Mouse (Mus musculus) midbrain, embryonic 10.5 days (tissue): ENCODE data around the gene Mthfd2. TPM values are rescaled to one million over a fixed set of nuclear protein-coding genes. Genes with fewer than 3 reads are reported as not detected.

Source experiments
- DNase-seq: peaks from one replicate; pipeline ENCODE4 v3.0.0-alpha.2; 2017; ENCODE audit warnings: low spot score
- H3K27ac ChIP-seq: fragments of 300-500 bp; sonication (generic); replicated peaks from 2 replicates; pipeline ENCODE4 v1.5.1; 2016; ENCODE audit warnings: mild to moderate bottlenecking
- H3K27me3 ChIP-seq: fragments of 300-500 bp; sonication (generic); 2 replicates; pipeline ENCODE4 v1.6.1; 2016; ENCODE audit warnings: low read depth, mild to moderate bottlenecking; ENCODE audit not compliant: poor library complexity, severe bottlenecking
- H3K36me3 ChIP-seq: fragments of 300-500 bp; sonication (generic); 2 replicates; pipeline ENCODE4 v1.6.1; 2016; ENCODE audit warnings: mild to moderate bottlenecking, moderate library complexity
- H3K4me1 ChIP-seq: fragments of 300-500 bp; sonication (generic); 2 replicates; pipeline ENCODE4 v1.6.1; 2016
- H3K4me3 ChIP-seq: fragments of 300-500 bp; sonication (generic); 2 replicates; pipeline ENCODE4 v1.5.1; 2016; ENCODE audit warnings: mild to moderate bottlenecking, moderate library complexity
- H3K9me3 ChIP-seq: fragments of 300-500 bp; sonication (generic); replicated peaks from 2 replicates; pipeline ENCODE4 v1.6.1; 2016; ENCODE audit warnings: mild to moderate bottlenecking
- WGBS: fragments of 180-500 bp; shearing (Covaris S2); methylation state at CpG from one replicate; pipeline ENCODE4 v1.1.7; 2016; 5-methylcytosine and 5-hydroxymethylcytosine counted together
- polyA plus RNA-seq: library from polyadenylated mRNA; unstranded; fragments of >200 nt; fragmentation: Nextera tagmentation; extraction: Ambion mirVana; gene quantifications from 2 replicates; pipeline ENCODE4 v1.2.1, GENCODE M21; 2016

Mthfd2 gene
- polyA plus RNA-seq, 1 experiment from 2014 or later, result 64.0 TPM

DNA sequence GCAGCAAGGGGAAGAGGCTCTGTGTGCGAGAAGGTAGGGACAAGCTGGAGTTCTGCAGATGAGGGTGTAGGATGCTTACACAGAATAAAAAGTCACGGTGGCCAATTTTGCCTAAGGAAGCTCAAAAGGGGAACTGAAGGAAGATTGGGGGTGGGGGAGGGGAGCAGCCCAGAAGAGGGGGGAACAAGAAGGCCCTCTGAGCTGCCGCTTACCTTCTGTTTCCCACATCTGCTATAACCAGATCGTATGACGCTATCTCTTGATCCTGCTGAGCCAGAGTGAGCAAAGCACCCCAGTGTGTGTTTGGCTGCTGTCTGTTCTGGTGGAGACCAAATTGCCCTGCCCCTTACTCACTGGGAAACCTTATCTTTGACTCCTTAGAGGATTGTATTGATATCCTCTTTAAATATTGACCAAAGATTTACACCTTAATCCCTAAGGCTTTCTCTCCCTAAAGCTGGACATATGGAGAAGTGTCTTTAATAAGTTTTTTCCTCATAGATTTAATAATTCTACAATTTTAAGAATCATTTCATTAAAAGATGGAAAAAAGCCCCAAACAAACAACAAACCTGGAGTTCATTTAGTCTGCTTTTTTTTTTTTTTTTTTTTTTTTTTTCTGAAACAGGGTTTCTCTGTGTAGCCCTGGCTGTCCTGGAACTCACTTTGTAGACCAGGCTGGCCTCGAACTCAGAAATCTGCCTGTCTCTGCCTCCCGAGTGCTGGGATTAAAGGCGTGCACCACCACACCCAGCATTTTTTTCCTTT, 1.9 kb downstream of the Mthfd2 start:
- peaks cover 5% of the 10 kb centered on the region for H3K36me3 ChIP-seq
- H3K4me3 ChIP-seq, result no peak overlapping the region
- H3K9me3 ChIP-seq, result no peaks in the 10 kb centered on the region
- 75% methylated on average over 8 of the region's 8 CpGs for WGBS
- peaks cover 22% of the 10 kb centered on the region for H3K4me1 ChIP-seq
- no peak for DNase-seq
- H3K27me3 ChIP-seq, result no peaks in the 10 kb centered on the region
- H3K27ac ChIP-seq, result no peak overlapping the region

DNA sequence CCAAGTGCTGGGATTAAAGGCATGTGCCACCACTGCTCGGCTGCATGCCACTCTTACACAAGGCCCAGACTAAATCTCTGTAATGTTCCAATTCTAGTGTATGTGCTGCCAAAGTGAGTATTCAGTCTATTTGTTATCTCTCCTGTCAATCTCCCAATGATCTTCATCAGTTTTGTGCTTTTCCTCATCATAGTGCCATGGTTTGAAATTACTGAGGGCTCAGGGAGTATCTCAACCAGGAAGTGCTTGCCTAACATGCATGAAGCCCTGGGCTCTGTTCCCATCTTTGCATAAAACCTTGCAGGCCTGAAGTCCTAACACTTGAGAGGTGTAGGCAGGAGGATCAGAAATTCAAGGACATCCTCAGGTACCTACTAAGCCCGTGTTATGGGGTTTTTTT, 2.9 kb downstream of the Mthfd2 start:
- H3K9me3 ChIP-seq, result no peaks in the 10 kb centered on the region
- H3K4me3 ChIP-seq, result no peak overlapping the region
- no peak for DNase-seq
- H3K4me1 ChIP-seq, result peaks cover 22% of the 10 kb centered on the region
- no peak overlapping the region for H3K27ac ChIP-seq
- no peaks in the 10 kb centered on the region for H3K27me3 ChIP-seq
- peaks cover under 1% of the 10 kb centered on the region; the same call in 1 of the 2 replicates for H3K36me3 ChIP-seq
- 66% methylated on average over 2 of the region's 2 CpGs for WGBS

DNA sequence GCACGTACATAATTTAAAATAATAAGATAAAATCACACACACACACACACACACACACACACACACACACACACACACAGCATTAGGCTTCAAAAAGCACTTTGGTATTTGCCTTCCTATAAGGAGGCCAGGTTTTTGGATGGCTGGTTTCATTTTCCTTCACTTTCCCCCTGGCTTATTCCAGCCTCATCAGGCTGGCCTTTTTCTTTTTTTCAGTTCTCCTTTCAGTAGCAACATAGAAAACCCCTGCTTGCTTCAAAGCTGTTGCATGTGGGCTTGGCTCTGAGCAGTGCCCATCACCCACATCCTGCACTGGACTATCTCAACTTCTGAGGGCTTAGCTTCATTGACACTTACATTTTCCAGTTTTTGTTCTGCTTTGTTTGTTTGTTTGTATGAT, 3.8 kb downstream of the Mthfd2 start:
- Histone ChIP-seq H3K36me3 (no peaks in the 10 kb centered on the region), H3K27me3 (no peaks in the 10 kb centered on the region), H3K9me3 (no peaks in the 10 kb centered on the region), H3K4me1 (peaks cover 20% of the 10 kb centered on the region), H3K27ac (no peak overlapping the region), H3K4me3 (no peak overlapping the region)
- no peak for DNase-seq
- WGBS, result 67% methylated on average over 1 of the region's 1 CpGs

DNA sequence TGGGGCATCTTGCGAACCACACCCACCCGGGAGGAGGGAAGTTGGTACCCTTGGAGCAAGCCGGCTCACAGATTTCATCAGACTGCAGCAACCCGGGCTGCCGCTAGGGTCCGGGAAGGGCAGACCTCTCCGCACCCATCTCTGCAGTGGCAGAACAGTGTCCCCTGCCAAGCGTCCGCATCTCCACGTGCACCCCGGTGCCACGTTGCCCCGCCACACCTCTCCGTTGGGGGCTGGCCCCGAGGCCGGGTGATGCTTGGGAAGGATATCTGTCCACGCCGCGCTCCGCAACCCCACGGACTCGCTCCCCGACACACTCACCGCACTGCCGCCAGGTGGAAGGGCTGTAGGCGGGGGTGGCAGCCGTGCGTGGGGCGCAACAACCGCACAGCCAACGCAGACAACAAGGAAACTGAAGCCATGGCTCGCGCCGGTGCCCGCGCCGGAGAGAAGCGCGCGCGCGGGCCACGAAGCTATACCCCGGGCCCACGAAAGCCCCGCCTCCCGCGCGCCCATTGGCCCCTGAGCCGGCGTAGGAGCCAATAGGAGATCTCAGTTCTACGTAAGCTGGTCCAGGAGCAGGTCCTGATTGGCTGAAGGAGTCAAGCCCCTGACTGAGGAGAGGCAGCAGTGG, 8.5 kb downstream of the Mthfd2 start:
- Histone ChIP-seq H3K36me3 (peaks cover 12% of the 10 kb centered on the region), H3K27me3 (no peaks in the 10 kb centered on the region), H3K4me3 (peak overlapping the region; percentile 99), H3K9me3 (no peaks in the 10 kb centered on the region), H3K4me1 (peaks cover 25% of the 10 kb centered on the region), H3K27ac (peak overlapping the region; percentile 96)
- WGBS, result under 1% methylated on average over 52 of the region's 52 CpGs
- peak; percentile 90 for DNase-seq

DNA sequence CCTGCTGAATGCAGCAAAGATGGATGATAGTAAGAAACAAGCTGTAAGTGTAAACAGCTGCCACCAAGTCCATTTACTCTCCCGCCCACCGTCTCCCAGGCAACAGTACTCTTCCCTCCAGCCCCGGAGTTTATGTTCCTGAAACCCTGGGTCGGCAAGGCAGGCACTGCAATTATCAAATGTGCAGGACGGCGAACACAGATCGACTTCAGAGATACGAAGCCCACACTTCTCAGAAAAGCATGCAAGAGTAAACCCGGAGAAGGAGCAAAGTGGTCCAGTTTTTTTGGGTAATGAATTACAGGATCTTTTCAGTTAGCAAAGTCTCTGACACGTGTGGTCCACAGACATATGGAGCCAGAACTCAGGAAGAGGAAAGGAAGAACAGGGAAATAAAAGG, 9.7 kb downstream of the Mthfd2 start:
- H3K4me3 ChIP-seq, result peak overlapping the region; percentile 99
- no peaks in the 10 kb centered on the region for H3K27me3 ChIP-seq
- peaks cover 24% of the 10 kb centered on the region for H3K36me3 ChIP-seq
- 0 out of 2 replicates have a peak overlapping the region, but pooled peaks have one; percentile 18 for H3K27ac ChIP-seq
- peak; percentile 52 for DNase-seq
- no peaks in the 10 kb centered on the region for H3K9me3 ChIP-seq
- H3K4me1 ChIP-seq, result peaks cover 25% of the 10 kb centered on the region
- WGBS, result 18% methylated on average over 10 of the region's 10 CpGs

DNA sequence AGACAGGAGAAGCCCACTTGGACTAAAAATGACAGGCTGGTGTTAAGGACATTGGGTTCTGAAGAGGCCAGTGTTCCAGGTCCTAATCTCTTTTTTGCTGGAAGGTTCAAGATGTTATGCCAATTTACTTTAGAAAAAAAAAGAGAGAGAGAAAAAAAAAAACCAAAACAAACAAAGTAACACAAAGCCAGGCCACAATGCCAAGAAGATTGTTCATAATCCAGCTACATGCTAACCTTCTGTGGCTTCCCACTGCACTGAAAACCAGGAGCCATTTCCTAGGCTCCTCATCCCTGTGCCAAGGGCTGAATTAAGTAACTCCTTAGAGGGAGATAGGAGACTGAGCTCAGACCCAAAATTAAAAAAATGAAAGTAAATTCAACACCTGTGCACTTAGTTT, 10.4 kb downstream of the Mthfd2 start:
- H3K4me3 ChIP-seq, result peak overlapping the region; percentile 99
- no peaks in the 10 kb centered on the region for H3K9me3 ChIP-seq
- no peak for DNase-seq
- no peak overlapping the region for H3K27ac ChIP-seq
- peaks cover 31% of the 10 kb centered on the region for H3K36me3 ChIP-seq
- no peaks in the 10 kb centered on the region for H3K27me3 ChIP-seq
- H3K4me1 ChIP-seq, result peaks cover 25% of the 10 kb centered on the region

DNA sequence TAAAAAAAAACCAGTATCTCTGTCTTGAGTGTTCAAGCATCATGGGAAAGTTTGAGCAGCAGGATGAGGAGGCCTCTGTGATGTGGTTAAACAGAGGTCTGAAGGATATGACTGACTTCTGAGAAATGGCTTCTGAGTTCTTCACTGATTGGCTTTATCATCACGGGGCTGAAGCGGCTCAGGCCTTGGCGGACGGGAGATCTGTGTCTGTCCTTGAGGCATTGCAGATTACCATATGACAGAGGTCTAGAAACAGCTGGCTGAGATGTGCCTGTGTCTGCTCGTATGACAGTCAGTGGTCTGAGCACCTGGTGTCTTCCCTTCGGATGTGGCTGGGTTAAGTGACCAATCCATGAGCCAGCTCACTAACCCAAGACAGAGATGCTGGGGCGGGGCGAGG, 13.2 kb downstream of the Mthfd2 start:
- Histone ChIP-seq H3K36me3 (peaks cover 59% of the 10 kb centered on the region), H3K27me3 (no peaks in the 10 kb centered on the region), H3K4me1 (peaks cover 25% of the 10 kb centered on the region), H3K27ac (no peak overlapping the region), H3K9me3 (no peaks in the 10 kb centered on the region), H3K4me3 (no peak overlapping the region)
- 91% methylated on average over 8 of the region's 8 CpGs for WGBS
- DNase-seq, result no peak

DNA sequence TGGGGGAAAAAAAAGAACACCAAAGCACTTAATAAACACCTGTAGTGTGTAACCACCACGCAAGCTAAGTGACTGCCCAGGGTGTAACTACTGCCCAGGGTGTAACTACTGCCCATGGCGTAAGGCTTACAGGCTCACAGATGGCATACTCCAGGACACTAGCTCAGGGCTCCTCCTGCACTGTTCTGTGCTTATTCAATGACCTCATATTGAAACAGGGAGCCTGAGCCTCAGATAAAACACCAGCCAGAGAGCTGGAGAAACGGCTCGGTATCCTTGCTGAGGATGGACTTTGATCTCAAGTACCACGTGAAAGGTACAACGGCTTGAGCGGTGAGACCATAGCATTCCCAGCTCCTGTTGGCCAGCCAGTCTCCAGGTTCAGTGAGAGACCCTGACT, 13.7 kb downstream of the Mthfd2 start:
- 94% methylated on average over 7 of the region's 7 CpGs for WGBS
- Histone ChIP-seq H3K36me3 (peaks cover 64% of the 10 kb centered on the region), H3K27ac (no peak overlapping the region), H3K27me3 (no peaks in the 10 kb centered on the region), H3K4me1 (peaks cover 24% of the 10 kb centered on the region), H3K4me3 (no peak overlapping the region), H3K9me3 (no peaks in the 10 kb centered on the region)
- no peak for DNase-seq

DNA sequence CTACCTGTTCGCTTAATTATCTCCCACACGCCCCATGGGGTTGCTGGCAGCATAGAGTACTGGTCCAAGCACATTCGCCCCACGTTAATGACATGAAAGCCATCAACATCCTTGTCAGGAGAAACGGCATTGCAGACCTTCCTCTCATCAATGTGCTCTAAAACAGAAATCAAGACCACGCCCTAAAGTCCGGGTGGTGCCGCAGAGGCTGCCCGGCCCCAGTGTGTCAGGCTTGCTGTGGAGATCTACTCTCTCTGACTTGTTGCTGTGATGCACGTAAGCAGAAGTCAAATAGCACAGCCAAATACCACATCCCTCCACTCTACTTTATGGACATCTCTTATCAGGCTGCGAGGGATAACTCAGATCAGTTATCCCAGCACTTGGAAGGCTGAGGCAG, 14.5 kb downstream of the Mthfd2 start:
- H3K36me3 ChIP-seq, result peaks cover 72% of the 10 kb centered on the region
- no peaks in the 10 kb centered on the region for H3K27me3 ChIP-seq
- H3K4me1 ChIP-seq, result peaks cover 15% of the 10 kb centered on the region
- H3K4me3 ChIP-seq, result no peak overlapping the region
- H3K27ac ChIP-seq, result no peak overlapping the region
- DNase-seq, result no peak
- H3K9me3 ChIP-seq, result no peaks in the 10 kb centered on the region
- WGBS, result 93% methylated on average over 11 of the region's 11 CpGs

DNA sequence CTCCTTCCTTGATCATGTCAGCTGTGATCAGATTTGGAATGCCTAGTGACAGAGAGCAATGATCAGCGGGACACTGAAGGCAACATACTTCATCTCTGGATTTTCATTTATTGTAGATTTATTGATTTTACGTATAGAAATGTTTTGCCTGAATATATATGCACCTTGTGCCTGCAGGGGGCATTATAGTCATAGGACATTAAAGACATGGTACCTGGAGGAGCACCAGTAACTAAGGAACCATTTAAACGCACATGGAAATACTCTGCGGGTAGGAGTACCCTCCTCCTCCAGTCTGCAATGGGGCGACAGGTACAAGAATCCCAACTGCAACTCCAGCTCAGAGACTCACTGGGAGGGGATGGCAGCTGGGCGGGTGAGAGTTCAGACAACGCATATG, 16.7 kb downstream of the Mthfd2 start:
- Histone ChIP-seq H3K27me3 (no peaks in the 10 kb centered on the region), H3K9me3 (no peaks in the 10 kb centered on the region), H3K4me1 (no peaks in the 10 kb centered on the region), H3K27ac (no peak overlapping the region), H3K4me3 (no peak overlapping the region), H3K36me3 (peaks cover 93% of the 10 kb centered on the region)
- DNase-seq, result no peak
- 94% methylated on average over 7 of the region's 7 CpGs for WGBS

DNA sequence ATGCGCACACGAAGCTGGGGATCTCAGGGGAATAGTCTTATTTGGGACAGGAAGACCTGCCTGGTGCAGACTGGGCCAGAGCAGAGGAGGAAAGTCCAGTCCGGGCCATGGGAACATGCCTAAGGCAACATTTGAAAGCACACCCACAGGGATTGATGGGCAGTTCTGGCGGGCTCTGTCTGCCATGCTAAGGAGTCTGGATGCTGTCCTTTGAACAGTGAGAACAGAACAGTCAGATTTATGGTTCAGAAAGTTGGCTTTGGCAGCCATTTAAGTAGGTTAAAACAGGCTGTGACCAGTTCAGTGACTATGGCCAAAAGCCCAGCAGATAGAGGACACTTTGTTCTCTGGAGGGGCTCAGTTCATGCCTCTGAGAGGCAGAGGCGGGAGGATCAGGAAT, 23.4 kb downstream of the Mthfd2 start:
- H3K36me3 ChIP-seq, result peaks cover 38% of the 10 kb centered on the region
- H3K27me3 ChIP-seq, result no peaks in the 10 kb centered on the region
- no peak overlapping the region for H3K27ac ChIP-seq
- no peaks in the 10 kb centered on the region for H3K9me3 ChIP-seq
- 86% methylated on average over 5 of the region's 5 CpGs for WGBS
- no peak overlapping the region for H3K4me3 ChIP-seq
- H3K4me1 ChIP-seq, result no peaks in the 10 kb centered on the region
- DNase-seq, result no peak

DNA sequence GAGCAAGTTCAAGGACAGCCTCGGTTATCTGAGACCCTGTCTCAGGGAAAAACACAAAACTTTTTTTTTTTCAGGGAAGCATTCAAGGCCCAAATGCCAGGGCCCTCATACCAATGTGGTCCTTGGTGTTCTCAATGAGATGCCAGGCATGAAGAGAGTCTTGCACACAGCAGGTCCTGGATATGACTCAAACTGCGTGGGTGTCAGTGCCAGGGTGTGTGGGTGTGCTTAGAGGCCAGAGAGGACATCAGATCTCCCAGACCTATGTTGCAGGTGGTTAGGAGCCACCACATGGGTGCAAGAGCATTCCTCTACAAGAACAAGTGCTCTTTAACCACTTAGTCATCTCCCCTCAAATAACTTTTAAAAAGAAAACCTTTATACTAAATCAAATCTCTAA, 24.4 kb downstream of the Mthfd2 start:
- H3K27me3 ChIP-seq, result no peaks in the 10 kb centered on the region
- WGBS, result 96% methylated on average over 2 of the region's 2 CpGs

DNA sequence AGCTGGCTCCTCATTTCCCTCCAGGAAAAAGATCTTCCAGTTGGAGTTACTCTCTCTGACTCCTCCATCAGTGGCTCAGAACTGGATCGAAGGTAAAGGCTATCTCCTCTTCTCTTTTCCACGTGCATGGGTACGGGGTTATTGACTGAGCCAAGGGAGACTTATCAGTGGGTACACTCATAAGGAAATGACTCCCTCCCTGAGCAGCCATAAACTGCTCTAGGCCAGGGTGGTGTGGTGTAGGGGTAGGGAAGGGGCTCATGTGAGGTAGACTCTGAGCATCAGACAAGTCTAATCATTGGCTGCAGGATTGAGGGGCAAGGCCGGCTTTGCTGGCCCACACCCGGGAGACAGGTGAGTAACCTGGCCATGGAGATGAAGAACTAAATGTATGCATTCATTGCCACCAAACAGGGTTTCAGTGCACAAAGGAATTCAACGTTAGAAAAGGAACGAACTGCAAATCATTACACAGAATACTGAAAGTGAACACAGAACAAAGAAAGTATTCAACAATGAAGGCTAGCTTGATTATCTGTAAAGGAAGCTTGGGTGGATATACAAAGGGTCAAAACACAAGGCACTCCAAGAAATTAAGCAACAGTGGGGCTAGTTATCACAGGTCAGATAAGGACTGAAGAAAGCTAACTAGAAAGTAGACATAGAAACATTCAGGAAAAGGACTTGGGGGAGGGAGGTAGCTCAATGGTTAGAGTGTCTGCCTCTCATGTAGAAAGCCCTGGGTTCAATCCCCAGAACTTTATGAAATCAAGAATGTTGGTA, 25.1 kb downstream of the Mthfd2 start:
- peaks cover 22% of the 10 kb centered on the region for H3K36me3 ChIP-seq
- H3K4me3 ChIP-seq, result no peak overlapping the region
- H3K9me3 ChIP-seq, result no peaks in the 10 kb centered on the region
- 90% methylated on average over 7 of the region's 7 CpGs for WGBS
- no peak overlapping the region for H3K27ac ChIP-seq
- H3K27me3 ChIP-seq, result no peaks in the 10 kb centered on the region
- H3K4me1 ChIP-seq, result peaks cover 10% of the 10 kb centered on the region
- no peak for DNase-seq

More for the DNA sequence above, 24.4 kb downstream of the Mthfd2 start:
- no peak for DNase-seq
- peaks cover 10% of the 10 kb centered on the region for H3K4me1 ChIP-seq
- no peak overlapping the region for H3K4me3 ChIP-seq
- no peak overlapping the region for H3K27ac ChIP-seq
- H3K9me3 ChIP-seq, result no peaks in the 10 kb centered on the region
- peaks cover 28% of the 10 kb centered on the region for H3K36me3 ChIP-seq
